Mouse (Mus musculus) liver, adult 2 months (tissue): Measurements from ENCODE around the gene Slc48a1.

Experiments
- CTCF ChIP-seq: fragments of 200-500 bp; IDR thresholded peaks from 2 replicates; pipeline ENCODE4 v1.5.1; 2011; ENCODE audit warnings: low read depth, low read length, control low read depth
- POLR2A ChIP-seq: fragments of 200-500 bp; IDR thresholded peaks from 2 replicates; pipeline ENCODE4 v1.6.1; 2011; ENCODE audit warnings: low read length, control low read depth; ENCODE audit not compliant: insufficient read depth; ENCODE audit errors: extremely low read depth

- TF ChIP-seq CTCF, result peak; percentile 61
- no peak for TF ChIP-seq POLR2A
Observed at GRCm38 (mm10) chr15:97751676-97752075, 26.6 kb upstream of the Slc48a1 start.
